Mouse (Mus musculus): Measurements from ENCODE around the gene Gm572.

Gene Gm572

GRCm38 (mm10) chr4:148643291-148644156 is at the start of gene Gm572:
Gene Gm572, plus strand, starts transcription at chr4:148643317.
- peak in 1 of 2 experiments; percentile 31 for DNase-seq

- no peak for DNase-seq
Measured at GRCm38 (mm10) chr4:148593996-148594395, 49.1 kb upstream of the Gm572 start.

GRCm38 (mm10) chr4:148595916-148596315 is 47.2 kb upstream of the Gm572 start:
- no peak for DNase-seq

GRCm38 (mm10) chr4:148596731-148597130 is 46.4 kb upstream of the Gm572 start:
- no peak for DNase-seq

- no peak for DNase-seq
Measured at GRCm38 (mm10) chr4:148598826-148599225, 44.3 kb upstream of the Gm572 start.

GRCm38 (mm10) chr4:148600316-148600715 is 42.8 kb upstream of the Gm572 start:
- DNase-seq = no peak

- DNase-seq = no peak
Measured at GRCm38 (mm10) chr4:148601871-148602270, 41.2 kb upstream of the Gm572 start.

- no peak for DNase-seq
Measured at GRCm38 (mm10) chr4:148602357-148603120, 40.6 kb upstream of the Gm572 start, which contains the start of gene Masp2. Gene Masp2, plus strand, starts transcription at chr4:148602554.

GRCm38 (mm10) chr4:148603376-148604139 is 39.6 kb upstream of the Gm572 start:
- DNase-seq = no peak

- no peak for DNase-seq
Measured at GRCm38 (mm10) chr4:148604141-148604540, 39.0 kb upstream of the Gm572 start.

- DNase-seq = peak; percentile 84 to 85
Measured at GRCm38 (mm10) chr4:148604541-148605165, 38.5 kb upstream of the Gm572 start.

GRCm38 (mm10) chr4:148607758-148608157 is 35.4 kb upstream of the Gm572 start:
- peak; percentile 91 to 92 for DNase-seq

- no peak for DNase-seq
Measured at GRCm38 (mm10) chr4:148609805-148610204, 33.3 kb upstream of the Gm572 start.

GRCm38 (mm10) chr4:148610631-148611364 is 32.3 kb upstream of the Gm572 start:
- DNase-seq = no peak

GRCm38 (mm10) chr4:148612557-148612956 is 30.6 kb upstream of the Gm572 start:
- no peak for DNase-seq

GRCm38 (mm10) chr4:148613738-148614137 is 29.4 kb upstream of the Gm572 start:
- DNase-seq = no peak

- no peak for DNase-seq
Measured at GRCm38 (mm10) chr4:148619805-148620204, 23.3 kb upstream of the Gm572 start.

- no peak for DNase-seq
Measured at GRCm38 (mm10) chr4:148620718-148621117, 22.4 kb upstream of the Gm572 start.

GRCm38 (mm10) chr4:148622485-148622884 is 20.6 kb upstream of the Gm572 start:
- DNase-seq = no peak

GRCm38 (mm10) chr4:148623609-148624008 is 19.5 kb upstream of the Gm572 start:
- no peak for DNase-seq

- no peak for DNase-seq
Measured at GRCm38 (mm10) chr4:148625010-148625409, 18.1 kb upstream of the Gm572 start.
